Mouse (Mus musculus) adrenal gland, postnatal 25 days (tissue): ENCODE measurements around the gene Ugt1a6a. TPM values are rescaled to one million over a fixed set of nuclear protein-coding genes. Genes with fewer than 3 reads are reported as not detected.
A peak's percentile ranks its signal among the peaks of the same experiment; 100 is the strongest.

Experiments
- DNase-seq: peaks from one replicate; pipeline ENCODE4 v3.0.0; 2021; ENCODE audit warnings: mixed read lengths
- total RNA-seq: library from RNA; stranded (reverse); gene quantifications from 2 replicates; pipeline ENCODE4 v1.2.3, GENCODE M21; 2021

Gene Ugt1a6a
- total RNA-seq, 1 experiment from 2014 or later: 8.0 TPM

- DNase-seq: no peak
Measured at GRCm38 (mm10) chr1:88253106-88253505, 118.5 kb downstream of the Ugt1a6a start.

- DNase-seq: no peak
Measured at GRCm38 (mm10) chr1:88253540-88253939, 118.9 kb downstream of the Ugt1a6a start.

GRCm38 (mm10) chr1:88254793-88255465, 120.3 kb downstream of the Ugt1a6a start:
- no peak for DNase-seq

GRCm38 (mm10) chr1:88255466-88255857, 120.9 kb downstream of the Ugt1a6a start:
- DNase-seq: no peak

GRCm38 (mm10) chr1:88255989-88256754, 121.6 kb downstream of the Ugt1a6a start:
- DNase-seq: no peak

GRCm38 (mm10) chr1:88256886-88257663, 122.5 kb downstream of the Ugt1a6a start:
- no peak for DNase-seq

GRCm38 (mm10) chr1:88257681-88258080, 123.1 kb downstream of the Ugt1a6a start:
- no peak for DNase-seq

GRCm38 (mm10) chr1:88258361-88258760, 123.8 kb downstream of the Ugt1a6a start:
- DNase-seq: no peak

- DNase-seq: no peak
Measured at GRCm38 (mm10) chr1:88258881-88259642, 124.5 kb downstream of the Ugt1a6a start.

- no peak for DNase-seq
Measured at GRCm38 (mm10) chr1:88259643-88260024, 125.0 kb downstream of the Ugt1a6a start.

GRCm38 (mm10) chr1:88260114-88260513, 125.5 kb downstream of the Ugt1a6a start:
- no peak for DNase-seq

GRCm38 (mm10) chr1:88260604-88261377, 126.2 kb downstream of the Ugt1a6a start:
- DNase-seq: no peak

GRCm38 (mm10) chr1:88261706-88262105, 127.1 kb downstream of the Ugt1a6a start:
- DNase-seq: no peak

GRCm38 (mm10) chr1:88262255-88262654, 127.6 kb downstream of the Ugt1a6a start:
- DNase-seq: peak; percentile 83

- DNase-seq: no peak
Measured at GRCm38 (mm10) chr1:88262961-88263360, 128.4 kb downstream of the Ugt1a6a start.

- no peak for DNase-seq
Measured at GRCm38 (mm10) chr1:88263778-88264177, 129.2 kb downstream of the Ugt1a6a start.

GRCm38 (mm10) chr1:88264237-88264868, 129.7 kb downstream of the Ugt1a6a start:
- DNase-seq: no peak

- DNase-seq: no peak
Measured at GRCm38 (mm10) chr1:88264869-88265240, 130.2 kb downstream of the Ugt1a6a start.

- no peak for DNase-seq
Measured at GRCm38 (mm10) chr1:88266123-88266522, 131.5 kb downstream of the Ugt1a6a start.

GRCm38 (mm10) chr1:88267489-88267888, 132.9 kb downstream of the Ugt1a6a start:
- no peak for DNase-seq

GRCm38 (mm10) chr1:88268070-88268469, 133.5 kb downstream of the Ugt1a6a start:
- no peak for DNase-seq
